Mouse (Mus musculus) kidney, embryonic 14.5 days (tissue): ENCODE data around the gene Phf14. TPM values are rescaled to one million over a fixed set of nuclear protein-coding genes. Genes with fewer than 3 reads are reported as not detected.
"Not testable (repeated sequence)": the region's sequence is repeated elsewhere in the genome, so short reads cannot be mapped to it uniquely, and the experiment has no call there.

Source experiments
- ATAC-seq: fragments of 200-750 bp; cut with Nextera tagmentation; 2 replicates; pipeline ENCODE4 v1.8.0; 2017; ENCODE audit warnings: moderate number of reproducible peaks, mild to moderate bottlenecking, moderate TSS enrichment, moderate library complexity; ENCODE audit not compliant: low FRiP score, low TSS enrichment
- H3K27ac ChIP-seq: fragments of 300-500 bp; sonication (generic); 2 replicates; pipeline ENCODE4 v1.5.1; 2014; ENCODE audit warnings: low read depth, mild to moderate bottlenecking, low read length, moderate library complexity, mixed read lengths
- H3K27me3 ChIP-seq: fragments of 300-500 bp; sonication (generic); 2 replicates; pipeline ENCODE4 v1.6.1; 2014; ENCODE audit warnings: mild to moderate bottlenecking, low read length; ENCODE audit not compliant: control insufficient read depth, insufficient read depth
- H3K36me3 ChIP-seq: fragments of 300-500 bp; sonication (generic); 2 replicates; pipeline ENCODE4 v1.6.1; 2014; ENCODE audit warnings: low read length, mixed read lengths; ENCODE audit not compliant: control insufficient read depth, insufficient read depth
- H3K4me1 ChIP-seq: fragments of 300-500 bp; sonication (generic); 2 replicates; pipeline ENCODE4 v1.6.1; 2014; ENCODE audit warnings: low read length, mixed read lengths; ENCODE audit not compliant: control insufficient read depth, insufficient read depth
- H3K4me2 ChIP-seq: fragments of 300-500 bp; sonication (generic); replicated peaks from 2 replicates; pipeline ENCODE4 v1.6.1; 2014; ENCODE audit warnings: low read depth, mild to moderate bottlenecking, low read length
- H3K4me3 ChIP-seq: fragments of 300-500 bp; sonication (generic); 2 replicates; pipeline ENCODE4 v1.5.1; 2014; ENCODE audit warnings: mild to moderate bottlenecking, low read length
- H3K9ac ChIP-seq: fragments of 300-500 bp; sonication (generic); 2 replicates; pipeline ENCODE4 v1.6.1; 2014; ENCODE audit warnings: low read depth, mild to moderate bottlenecking, low read length, moderate library complexity
- H3K9me3 ChIP-seq: fragments of 300-500 bp; sonication (generic); 2 replicates; pipeline ENCODE4 v1.6.1; 2016; ENCODE audit warnings: low read length; ENCODE audit not compliant: control insufficient read depth
- WGBS: fragments of 180-500 bp; shearing (Covaris S2); extraction: QIAGEN DNeasy Blood & Tissue Kit; methylation state at CpG from one replicate; pipeline ENCODE4 v1.1.7; 2014; 5-methylcytosine and 5-hydroxymethylcytosine counted together
- polyA plus RNA-seq: library from polyadenylated mRNA; unstranded; fragments of >200 nt; fragmentation: Nextera tagmentation; extraction: Ambion mirVana; gene quantifications from 2 replicates; pipeline ENCODE4 v1.2.1, GENCODE M21; 2014

The Phf14 gene
- polyA plus RNA-seq: 92.6 and 109 TPM in 2 replicates

DNA sequence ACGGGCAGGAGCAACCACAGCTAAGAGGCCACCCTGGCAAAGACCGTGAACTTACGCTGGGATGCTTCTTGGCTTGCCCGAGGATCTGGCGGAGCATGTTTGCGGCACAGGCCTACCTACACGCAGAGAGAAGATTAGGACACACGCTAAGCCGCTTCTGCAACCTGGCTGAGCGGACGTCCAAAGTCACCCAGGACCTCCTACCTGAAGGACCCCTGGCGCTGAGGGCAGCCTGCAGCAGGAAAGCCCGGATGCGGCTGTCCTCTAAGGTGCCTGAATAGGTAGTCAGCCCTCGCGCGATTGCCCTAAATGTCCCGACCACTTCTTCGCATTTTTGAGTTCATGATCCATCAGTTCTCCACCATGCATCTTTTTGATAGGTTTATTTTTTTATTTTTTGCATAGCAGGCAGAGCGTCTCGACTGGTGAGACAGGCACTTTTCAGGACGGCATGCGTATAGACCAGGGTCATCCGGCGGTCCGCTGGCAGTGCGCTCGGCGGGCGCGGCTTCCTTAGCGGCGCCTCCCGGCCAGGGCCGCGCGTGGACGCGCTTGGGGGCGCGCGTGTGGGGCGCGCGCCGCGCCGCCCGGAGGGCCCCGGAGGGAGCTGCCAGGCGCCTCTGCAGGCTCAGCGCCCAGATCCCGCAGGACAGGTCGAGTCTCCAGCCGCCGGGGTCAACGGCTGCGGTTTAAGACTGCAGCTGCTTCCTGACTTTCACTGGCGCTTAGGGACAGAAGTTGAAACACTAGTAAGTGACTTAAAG lies at the start of gene Phf14, which contains the start of gene Ndufa4:
Phf14 (plus strand) TSS at position 541 of the 764 bp plus-strand sequence.
Ndufa4 (minus strand) TSS at position 229 of the 764 bp plus-strand sequence.
- H3K27ac ChIP-seq: peak within 1 kb of the TSS; percentile 20; the same call in 1 of the 2 replicates
- no peaks in the 10 kb centered on the region for H3K9me3 ChIP-seq
- no peaks in the 10 kb centered on the region for H3K27me3 ChIP-seq
- H3K36me3 ChIP-seq: peaks cover 19% of the 10 kb centered on the region; the same call in 1 of the 2 replicates
- H3K9ac ChIP-seq: peak within 1 kb of the TSS; percentile 78
- H3K4me2 ChIP-seq: peak within 1 kb of the TSS; percentile 60
- WGBS: under 1% methylated on average over 59 of the region's 59 CpGs
- ATAC-seq: peak; percentile 99
- peaks cover 11% of the 10 kb centered on the region; the same call in 1 of the 2 replicates for H3K4me1 ChIP-seq
- peak within 1 kb of the TSS; percentile 88 for H3K4me3 ChIP-seq

DNA sequence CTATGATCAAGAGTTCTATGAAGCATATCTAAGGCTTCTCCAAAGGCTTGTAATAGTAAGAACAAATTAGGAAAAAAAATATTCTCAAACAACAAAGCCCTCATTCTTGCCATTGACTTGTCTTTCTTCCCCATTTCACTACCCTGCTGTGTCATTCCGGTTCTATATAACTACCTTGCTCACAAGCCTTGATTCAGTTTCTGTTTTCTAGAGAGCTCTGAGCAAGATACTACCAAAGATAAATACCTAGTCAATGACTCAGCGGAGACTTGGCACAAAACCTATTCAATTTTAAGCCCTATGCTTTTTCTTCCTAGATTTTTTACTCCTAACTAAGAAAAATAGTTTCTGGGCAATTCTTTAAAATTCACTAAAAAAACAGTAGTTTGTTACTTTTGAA lies 32.2 kb upstream of the Phf14 start:
- H3K27ac ChIP-seq, H3K9me3 ChIP-seq, H3K4me3 ChIP-seq, H3K36me3 ChIP-seq, H3K4me2 ChIP-seq, H3K9ac ChIP-seq, ATAC-seq, H3K27me3 ChIP-seq, H3K4me1 ChIP-seq: not testable (repeated sequence)
- no CpG with 5 or more reads among the region's 2 CpGs for WGBS

DNA sequence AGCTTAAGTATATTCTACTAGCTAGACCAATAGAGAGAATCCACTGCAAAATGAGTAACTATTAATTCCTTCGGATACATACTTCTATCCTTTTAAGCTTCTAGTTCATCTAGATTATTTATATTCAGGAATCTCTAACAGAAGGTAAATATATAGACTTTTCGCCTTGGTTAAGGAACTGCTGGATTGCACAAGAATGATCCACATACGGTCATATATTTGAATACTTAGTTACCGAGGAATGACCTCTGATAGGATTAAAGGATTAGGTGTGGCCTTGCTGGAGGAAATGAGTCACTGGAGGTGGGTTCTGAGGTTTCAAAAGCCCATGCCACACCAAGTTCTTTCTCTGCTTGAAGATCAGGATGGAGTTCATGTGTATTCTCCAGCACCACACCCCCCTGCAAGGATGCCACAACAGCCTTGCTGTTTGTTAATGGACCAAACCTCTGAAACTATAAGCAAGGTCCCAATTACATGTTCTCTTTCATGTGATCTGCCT lies 6.7 kb upstream of the Phf14 start:
- Histone ChIP-seq H3K9ac (no peak overlapping the region), H3K4me2 (no peak overlapping the region), H3K4me3 (no peak overlapping the region), H3K36me3 (peaks cover 51% of the 10 kb centered on the region), H3K27me3 (no peaks in the 10 kb centered on the region), H3K9me3 (no peaks in the 10 kb centered on the region), H3K4me1 (peaks cover 1% of the 10 kb centered on the region; the same call in 1 of the 2 replicates), H3K27ac (no peak overlapping the region)
- no peak for ATAC-seq
- WGBS: 91% methylated on average over 4 of the region's 4 CpGs

DNA sequence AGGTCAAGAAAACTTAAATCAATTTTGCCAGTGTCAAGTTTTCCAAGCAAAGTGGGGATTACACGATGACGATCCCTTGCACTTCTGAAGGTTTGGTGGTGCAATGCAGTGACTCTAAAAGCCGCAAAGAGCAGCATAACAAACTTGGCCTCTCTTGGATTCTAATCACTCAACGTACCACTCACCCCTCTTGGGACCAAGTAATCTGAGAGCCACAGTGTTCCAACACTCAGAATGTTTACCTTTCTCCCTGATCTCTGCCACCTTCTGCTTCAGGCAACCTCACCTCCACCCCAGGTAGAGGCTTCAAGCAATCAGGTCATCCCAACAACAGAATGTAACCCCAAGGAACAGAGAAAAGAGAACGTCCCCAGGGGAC lies 730 bp upstream of the Phf14 start:
- peak overlapping the region; percentile 20; the same call in 1 of the 2 replicates for H3K27ac ChIP-seq
- H3K4me3 ChIP-seq: peak overlapping the region; percentile 88

DNA sequence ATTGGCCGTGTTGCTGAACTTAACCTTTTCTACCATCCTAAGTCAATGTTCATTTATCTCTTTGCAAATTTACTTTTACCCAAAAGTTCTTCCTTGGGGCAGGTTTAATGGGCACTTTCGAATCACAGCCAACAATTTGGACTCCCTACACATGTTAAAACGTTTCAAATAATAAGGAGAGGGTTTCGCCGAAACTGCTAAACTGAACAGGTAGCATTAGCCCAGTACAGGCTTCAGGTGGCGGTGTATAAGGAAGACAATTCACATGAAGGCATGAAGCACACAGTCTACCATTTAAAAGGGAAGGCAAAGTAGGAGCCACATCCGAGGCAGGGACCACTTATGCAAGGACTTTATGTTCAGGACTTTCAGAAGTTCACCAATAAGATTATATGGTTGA lies 561 bp downstream of the Phf14 start:
- peak overlapping the region; percentile 78 for H3K9ac ChIP-seq
- peaks cover 15% of the 10 kb centered on the region; the same call in 1 of the 2 replicates for H3K36me3 ChIP-seq
- no peaks in the 10 kb centered on the region for H3K27me3 ChIP-seq
- peaks cover 11% of the 10 kb centered on the region; the same call in 1 of the 2 replicates for H3K4me1 ChIP-seq
- no peaks in the 10 kb centered on the region for H3K9me3 ChIP-seq
- peak overlapping the region; percentile 88 for H3K4me3 ChIP-seq
- ATAC-seq: no peak
- WGBS: 27% methylated on average over 7 of the region's 7 CpGs
- peak overlapping the region; percentile 60 for H3K4me2 ChIP-seq
- no peak overlapping the region for H3K27ac ChIP-seq

More for the DNA sequence above, 730 bp upstream of the Phf14 start:
- Histone ChIP-seq H3K9me3 (no peaks in the 10 kb centered on the region), H3K9ac (peak overlapping the region; percentile 78), H3K4me1 (peaks cover 11% of the 10 kb centered on the region; the same call in 1 of the 2 replicates), H3K27me3 (no peaks in the 10 kb centered on the region), H3K4me2 (peak overlapping the region; percentile 60), H3K36me3 (peaks cover 22% of the 10 kb centered on the region; the same call in 1 of the 2 replicates)
- WGBS: 2% methylated on average over 5 of the region's 5 CpGs
- ATAC-seq: no peak; the same call in 1 of the 2 replicates

DNA sequence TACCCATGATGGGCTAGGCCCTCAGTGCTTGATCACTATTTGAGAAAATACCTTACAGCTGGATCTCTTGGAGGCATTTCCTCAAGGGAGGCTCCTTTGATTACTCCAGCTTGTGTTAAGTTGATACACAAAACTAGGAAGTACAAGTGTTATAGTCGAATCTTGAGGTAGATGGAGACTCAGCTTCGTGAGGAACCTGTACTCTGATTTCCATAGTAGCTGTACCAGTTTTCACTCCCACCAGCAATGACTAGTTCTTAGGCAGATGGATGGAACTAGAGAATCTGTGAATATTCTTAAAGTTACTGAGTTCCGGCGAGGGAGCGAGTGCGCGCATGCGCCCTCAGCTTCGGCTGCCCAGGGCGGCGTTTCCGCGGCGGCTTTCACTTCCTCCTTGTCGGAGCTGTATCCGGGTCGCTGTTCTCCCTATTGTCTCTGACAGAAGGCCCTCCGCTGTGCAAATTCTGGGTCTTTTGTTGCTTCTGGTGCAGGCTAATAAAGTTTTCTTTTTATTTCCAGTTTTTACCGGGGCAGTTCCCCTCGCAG lies 18.0 kb downstream of the Phf14 start:
- peak overlapping the region; percentile 98 for H3K27ac ChIP-seq
- H3K4me1 ChIP-seq: peaks cover 12% of the 10 kb centered on the region
- H3K9me3 ChIP-seq: no peaks in the 10 kb centered on the region
- under 1% methylated on average over 20 of the region's 20 CpGs for WGBS
- H3K4me3 ChIP-seq: peak overlapping the region; percentile 74
- H3K27me3 ChIP-seq: no peaks in the 10 kb centered on the region
- peak; percentile 94 for ATAC-seq
- peak overlapping the region; percentile 70 for H3K4me2 ChIP-seq
- H3K9ac ChIP-seq: peak overlapping the region; percentile 98
- peaks cover 17% of the 10 kb centered on the region; the same call in 1 of the 2 replicates for H3K36me3 ChIP-seq

DNA sequence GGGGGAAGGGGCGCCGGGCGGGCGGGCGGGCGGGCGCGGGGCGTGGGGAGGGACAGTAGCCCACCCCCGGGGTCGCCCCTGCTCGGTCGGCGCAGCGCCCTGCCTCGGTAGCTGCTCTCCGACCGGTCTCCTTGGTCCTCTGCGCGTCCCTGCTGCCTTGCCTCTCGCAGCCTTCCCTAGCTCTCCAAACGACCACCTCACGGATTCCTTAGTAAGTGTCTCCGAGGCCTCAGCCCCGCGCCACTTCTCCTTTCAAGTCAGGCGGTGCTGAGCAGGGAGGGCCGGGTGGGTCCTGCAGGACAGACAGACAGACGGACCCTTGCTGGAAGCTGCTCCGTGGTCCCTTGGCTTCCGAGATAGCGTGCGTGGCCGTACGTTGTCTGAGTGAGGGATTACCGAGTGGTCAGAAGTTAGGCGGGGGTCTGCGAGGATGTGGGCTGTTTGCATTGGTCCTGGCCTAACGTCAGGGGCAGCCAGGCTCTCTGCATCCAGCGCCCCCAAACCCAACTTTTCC lies 18.5 kb downstream of the Phf14 start:
- under 1% methylated on average over 29 of the region's 40 CpGs for WGBS
- H3K36me3 ChIP-seq: peaks cover 17% of the 10 kb centered on the region; the same call in 1 of the 2 replicates
- H3K4me3 ChIP-seq: peak overlapping the region; percentile 74
- ATAC-seq: peak; percentile 88
- peak overlapping the region; percentile 98 for H3K9ac ChIP-seq
- peaks cover 12% of the 10 kb centered on the region for H3K4me1 ChIP-seq
- no peaks in the 10 kb centered on the region for H3K27me3 ChIP-seq
- H3K9me3 ChIP-seq: no peaks in the 10 kb centered on the region
- peak overlapping the region; percentile 70 for H3K4me2 ChIP-seq
- peak overlapping the region; percentile 98 for H3K27ac ChIP-seq

DNA sequence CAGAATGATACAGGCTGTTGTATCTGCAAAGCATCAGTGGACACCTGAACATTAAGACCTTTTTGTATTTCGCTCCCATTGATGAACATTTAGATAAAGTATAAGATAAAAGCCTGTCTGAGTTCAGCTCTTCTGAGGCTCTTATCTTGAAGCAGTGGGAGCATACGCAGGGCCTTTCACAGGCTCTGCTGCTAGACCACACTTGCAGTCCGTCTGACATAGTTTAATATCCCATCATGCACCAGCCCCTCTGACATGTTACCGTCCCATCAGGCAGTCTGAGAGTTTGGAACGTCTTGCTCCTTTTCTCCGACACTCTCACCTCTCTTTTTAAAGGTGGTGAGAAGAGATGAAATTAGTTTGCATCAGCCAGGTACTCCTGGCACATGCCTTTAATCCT lies 19.9 kb downstream of the Phf14 start:
- H3K36me3 ChIP-seq: peaks cover 17% of the 10 kb centered on the region; the same call in 1 of the 2 replicates
- H3K4me2 ChIP-seq: peak overlapping the region; percentile 70; the same call in 1 of the 2 replicates
- WGBS: 83% methylated on average over 6 of the region's 6 CpGs
- no peak for ATAC-seq
- H3K9ac ChIP-seq: no peak overlapping the region; the same call in 1 of the 2 replicates
- H3K4me1 ChIP-seq: peaks cover 12% of the 10 kb centered on the region
- no peak overlapping the region for H3K4me3 ChIP-seq
- no peaks in the 10 kb centered on the region for H3K27me3 ChIP-seq
- H3K9me3 ChIP-seq: no peaks in the 10 kb centered on the region
- no peak overlapping the region for H3K27ac ChIP-seq
